Mouse (Mus musculus) skeletal muscle tissue, postnatal 0 days (tissue): Measurements from ENCODE around the gene Synpr. TPM values are rescaled to one million over a fixed set of nuclear protein-coding genes. Genes with fewer than 3 reads are reported as not detected.

Experiments used
- polyA plus RNA-seq: library from polyadenylated mRNA; unstranded; fragments of >200 nt; fragmentation: Nextera tagmentation; extraction: Ambion mirVana; gene quantifications from 2 replicates; pipeline ENCODE4 v1.2.1, GENCODE M21; 2015

Gene Synpr
- polyA plus RNA-seq: 0.46 and 0.71 TPM in 2 replicates

DNA sequence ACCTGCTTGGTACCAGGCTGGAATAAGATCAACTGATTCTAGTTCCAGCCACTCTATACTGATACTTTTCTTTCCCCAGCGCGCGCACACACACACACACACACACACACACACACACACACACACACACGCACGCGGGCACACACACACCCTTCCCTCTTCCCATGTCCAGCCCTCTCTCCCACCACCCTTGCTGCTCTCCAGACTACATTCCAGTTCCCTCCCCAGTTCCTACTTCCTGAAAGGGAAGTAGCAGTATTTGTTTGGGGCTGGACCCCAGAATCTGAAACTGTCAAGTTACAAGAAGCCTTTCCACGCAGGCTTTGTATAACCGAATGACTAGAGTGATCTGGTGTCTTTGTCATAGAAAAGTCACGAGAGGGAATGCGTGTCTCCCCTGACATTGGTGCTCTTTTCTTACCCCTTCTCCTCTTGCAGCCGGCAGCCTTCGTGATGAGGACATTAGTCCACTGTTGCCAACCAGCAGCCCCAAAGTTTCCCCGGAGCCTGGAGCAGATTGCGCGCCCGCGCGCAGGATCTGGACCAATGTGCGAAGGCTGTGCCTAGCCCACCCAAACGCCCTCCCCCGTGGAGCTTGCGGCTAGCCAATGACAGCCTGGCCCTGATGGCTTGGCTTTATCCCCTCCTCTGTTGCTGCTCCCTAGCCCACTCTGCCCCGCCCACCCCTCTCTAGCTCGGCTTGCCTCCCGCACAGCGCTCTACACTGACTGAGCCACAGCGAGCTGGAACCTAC is at the start of gene Synpr:
TSS of gene Synpr (plus strand) at position 690 of the 754 bp plus-strand sequence.

